Mouse (Mus musculus) embryonic fibroblast, embryonic 13.5 days (primary cell): ENCODE data around the gene Sqor.

Experiments
- CTCF ChIP-seq: IDR thresholded peaks from 2 replicates; pipeline ENCODE4 v1.5.1; 2011; ENCODE audit warnings: mild to moderate bottlenecking, control low read depth, low read length, moderate library complexity, borderline replicate concordance; ENCODE audit not compliant: insufficient read depth
- POLR2A ChIP-seq: IDR thresholded peaks from 2 replicates; pipeline ENCODE4 v1.6.1; 2011; ENCODE audit warnings: low read depth, mild to moderate bottlenecking, control low read depth, low read length, moderate library complexity

GRCm38 (mm10) chr2:122806040-122806439, 41.0 kb downstream of the Sqor start:
- TF ChIP-seq CTCF (no peak), POLR2A (no peak)
